Mouse (Mus musculus) olfactory bulb, adult 2 months (tissue): Measurements from ENCODE around the gene Atp11a.

ENCODE experiments used
- CTCF ChIP-seq: fragments of 200-500 bp; IDR thresholded peaks from 2 replicates; pipeline ENCODE4 v1.5.1; 2012; ENCODE audit warnings: low read depth, mild to moderate bottlenecking, low read length, moderate library complexity; ENCODE audit not compliant: insufficient read depth
- POLR2A ChIP-seq: fragments of 200-500 bp; IDR thresholded peaks from 2 replicates; pipeline ENCODE4 v1.6.1; 2012; ENCODE audit warnings: mild to moderate bottlenecking, low read depth, low read length, moderate library complexity; ENCODE audit not compliant: insufficient read depth

- TF ChIP-seq POLR2A (no peak), CTCF (no peak)
Observed at GRCm38 (mm10) chr8:12799832-12800231, 43.0 kb downstream of the Atp11a start.
